Mouse (Mus musculus) heart, postnatal 0 days (tissue): ENCODE results near the gene Cyp3a41b. TPM values are rescaled to one million over a fixed set of nuclear protein-coding genes. Genes with fewer than 3 reads are reported as not detected.
"Not testable (repeated sequence)": the region's sequence is repeated elsewhere in the genome, so short reads cannot be mapped to it uniquely, and the experiment has no call there.

ENCODE experiments used
- ATAC-seq: fragments of 200-750 bp; cut with Nextera tagmentation; 2 replicates; pipeline ENCODE4 v1.8.0; 2017; ENCODE audit warnings: low read depth, moderate number of reproducible peaks, moderate library complexity; ENCODE audit not compliant: insufficient read depth
- DNase-seq: peaks from one replicate; pipeline ENCODE4 v3.0.0-alpha.2; 2016; ENCODE audit warnings: low spot score
- H3K27ac ChIP-seq: fragments of 300-500 bp; sonication (generic); 2 replicates; pipeline ENCODE4 v1.5.1; 2014; ENCODE audit warnings: low read depth, mild to moderate bottlenecking
- H3K27me3 ChIP-seq: fragments of 300-500 bp; sonication (generic); 2 replicates; pipeline ENCODE4 v1.6.1; 2014; ENCODE audit warnings: low read length, mixed read lengths; ENCODE audit not compliant: control insufficient read depth, insufficient read depth
- H3K36me3 ChIP-seq: fragments of 300-500 bp; sonication (generic); replicated peaks from 2 replicates; pipeline ENCODE4 v1.6.1; 2014; ENCODE audit warnings: low read length, mixed read lengths; ENCODE audit not compliant: control insufficient read depth, insufficient read depth
- H3K4me1 ChIP-seq: fragments of 300-500 bp; sonication (generic); 2 replicates; pipeline ENCODE4 v1.6.1; 2014; ENCODE audit warnings: antibody characterized with exemption; ENCODE audit not compliant: control insufficient read depth, insufficient read depth
- H3K4me2 ChIP-seq: fragments of 300-500 bp; sonication (generic); 2 replicates; pipeline ENCODE4 v1.6.1; 2014; ENCODE audit warnings: low read depth, mild to moderate bottlenecking, low read length, moderate library complexity
- H3K4me3 ChIP-seq: fragments of 300-500 bp; sonication (generic); 2 replicates; pipeline ENCODE4 v1.5.1; 2014; ENCODE audit warnings: low read depth, low read length
- H3K9ac ChIP-seq: fragments of 300-500 bp; sonication (generic); replicated peaks from 2 replicates; pipeline ENCODE4 v1.6.1; 2014; ENCODE audit warnings: low read depth, low read length, mixed read lengths
- H3K9me3 ChIP-seq: fragments of 300-500 bp; sonication (generic); replicated peaks from 2 replicates; pipeline ENCODE4 v1.6.1; 2016; ENCODE audit warnings: low read length; ENCODE audit not compliant: control insufficient read depth
- WGBS: fragments of 180-500 bp; shearing (Covaris S2); extraction: QIAGEN DNeasy Blood & Tissue Kit; methylation state at CpG from one replicate; pipeline ENCODE4 v1.1.7; 2014; 5-methylcytosine and 5-hydroxymethylcytosine counted together
- polyA plus RNA-seq: library from polyadenylated mRNA; unstranded; fragments of >200 nt; fragmentation: Nextera tagmentation; extraction: Ambion mirVana; gene quantifications from 2 replicates; pipeline ENCODE4 v1.2.1, GENCODE M21; 2015
- total RNA-seq: library from RNA; depleted of rRNA; stranded (reverse); fragments of >200 nt; gene quantifications from 2 replicates; pipeline ENCODE4 v1.2.3, GENCODE M21; 2014; ENCODE audit warnings: low replicate concordance; rRNA removed

The Cyp3a41b gene
- total RNA-seq (not detected in 2 replicates), polyA plus RNA-seq (not detected in 2 replicates)

- not testable (repeated sequence) for H3K4me1 ChIP-seq, H3K9me3 ChIP-seq
- 75% methylated on average over 1 of the region's 2 CpGs for WGBS
These were observed at the start of gene Cyp3a41b for GRCm38 (mm10) chr5:145584630-145585029. Cyp3a41b (minus strand) TSS chr5:145584730.

GRCm38 (mm10) chr5:145632286-145632685 is 47.8 kb upstream of the Cyp3a41b start:
- not testable (repeated sequence) for H3K4me2 ChIP-seq, H3K36me3 ChIP-seq, ATAC-seq, H3K9ac ChIP-seq, H3K27ac ChIP-seq, H3K4me1 ChIP-seq, DNase-seq, H3K4me3 ChIP-seq, H3K27me3 ChIP-seq
- peaks cover 47% of the 10 kb centered on the region; the same call in 1 of the 2 replicates for H3K9me3 ChIP-seq
- 77% methylated on average over 1 of the region's 1 CpGs for WGBS

More at GRCm38 (mm10) chr5:145584630-145585029, at the start of gene Cyp3a41b:
- H3K27ac ChIP-seq, H3K4me3 ChIP-seq, ATAC-seq, H3K36me3 ChIP-seq, H3K27me3 ChIP-seq, DNase-seq, H3K9ac ChIP-seq, H3K4me2 ChIP-seq: not testable (repeated sequence)

DNA sequence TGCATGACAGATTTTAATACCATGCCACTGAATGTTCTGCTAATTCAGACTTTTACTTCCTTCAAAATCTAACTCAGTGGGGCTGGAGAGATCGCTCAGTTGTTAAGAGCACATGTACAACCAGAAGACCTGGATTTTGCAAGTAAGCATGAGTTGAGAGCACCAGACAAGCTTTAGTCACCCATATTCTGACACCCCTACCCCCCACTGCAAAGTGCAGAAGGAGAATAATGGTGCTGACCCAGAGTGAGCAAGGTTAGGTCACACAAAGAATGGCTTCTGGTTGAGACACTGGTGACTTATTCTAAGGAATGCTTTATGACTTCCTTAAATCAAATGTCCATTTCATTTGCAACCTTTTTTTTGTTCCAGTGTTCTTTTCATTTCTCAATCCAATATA is 20.4 kb upstream of the Cyp3a41b start:
- 40% methylated on average over 1 of the region's 1 CpGs for WGBS
- H3K4me2 ChIP-seq, H3K9me3 ChIP-seq, ATAC-seq, H3K36me3 ChIP-seq, H3K4me1 ChIP-seq, H3K4me3 ChIP-seq, H3K27ac ChIP-seq, DNase-seq, H3K9ac ChIP-seq, H3K27me3 ChIP-seq: not testable (repeated sequence)

DNA sequence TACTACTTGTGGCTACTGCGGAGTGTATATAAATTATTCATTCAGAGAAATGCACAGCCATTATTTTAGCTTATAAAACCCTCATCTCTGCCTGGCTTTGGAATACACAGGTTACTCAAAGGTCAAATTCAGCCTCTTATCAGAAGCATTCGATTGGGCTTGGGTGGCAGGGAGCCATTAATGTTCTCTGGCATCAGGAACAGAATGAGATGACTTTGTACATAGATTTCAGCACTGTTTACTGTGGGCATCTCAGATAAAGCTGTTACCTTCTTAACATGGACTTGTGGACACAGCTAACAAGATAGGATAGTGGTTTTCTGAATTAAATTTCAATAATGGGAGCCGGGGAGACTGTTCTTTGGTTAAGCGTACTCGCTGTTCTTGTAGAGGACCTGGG is 13.3 kb upstream of the Cyp3a41b start:
- not testable (repeated sequence) for H3K4me2 ChIP-seq, H3K27ac ChIP-seq, H3K9me3 ChIP-seq, H3K27me3 ChIP-seq, H3K36me3 ChIP-seq, H3K4me3 ChIP-seq, H3K4me1 ChIP-seq, H3K9ac ChIP-seq, DNase-seq, ATAC-seq
- WGBS: 63% methylated on average over 5 of the region's 5 CpGs

DNA sequence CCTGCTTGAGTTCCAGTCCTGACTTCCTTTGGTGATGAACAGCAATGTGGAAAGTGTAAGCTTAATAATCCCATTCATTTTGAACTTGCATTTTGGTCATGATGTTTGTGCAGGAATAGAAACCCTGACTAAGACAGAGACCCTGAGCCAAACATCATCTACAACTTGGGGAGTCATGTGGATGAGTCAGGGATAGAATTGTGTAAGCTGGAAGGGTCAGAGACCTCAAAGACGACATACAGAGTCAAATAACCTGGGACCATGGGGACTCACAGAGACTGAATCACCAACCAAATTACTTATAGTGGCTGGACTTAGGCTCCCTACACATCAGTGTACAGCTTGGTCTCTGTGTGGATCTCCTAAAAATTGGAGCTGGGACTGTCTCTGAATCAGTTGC is 7.2 kb downstream of the Cyp3a41b start:
- H3K9me3 ChIP-seq, H3K36me3 ChIP-seq, H3K4me1 ChIP-seq, H3K4me3 ChIP-seq, ATAC-seq, H3K27ac ChIP-seq, H3K27me3 ChIP-seq, H3K9ac ChIP-seq, H3K4me2 ChIP-seq, DNase-seq: not testable (repeated sequence)
- 62% methylated on average over 1 of the region's 1 CpGs for WGBS

GRCm38 (mm10) chr5:145575660-145576059 is 8.9 kb downstream of the Cyp3a41b start:
- H3K9me3 ChIP-seq, DNase-seq, H3K4me1 ChIP-seq, H3K4me2 ChIP-seq, ATAC-seq, H3K27ac ChIP-seq, H3K36me3 ChIP-seq, H3K27me3 ChIP-seq, H3K4me3 ChIP-seq, H3K9ac ChIP-seq: not testable (repeated sequence)
- 59% methylated on average over 4 of the region's 4 CpGs for WGBS

- not testable (repeated sequence) for H3K36me3 ChIP-seq, H3K9ac ChIP-seq, H3K27me3 ChIP-seq, ATAC-seq, H3K4me1 ChIP-seq, H3K4me2 ChIP-seq, H3K4me3 ChIP-seq, H3K9me3 ChIP-seq, DNase-seq, H3K27ac ChIP-seq
- 57% methylated on average over 2 of the region's 2 CpGs for WGBS
These were observed 12.6 kb downstream of the Cyp3a41b start for GRCm38 (mm10) chr5:145571922-145572321.

Other genes starting within 250 kb of the Cyp3a41b start
- not detected in 2 replicates for gene Cyp3a57, start 239.5 kb downstream of the Cyp3a41b start, total RNA-seq
- not detected in 2 replicates for gene Cyp3a57, start 239.5 kb downstream of the Cyp3a41b start, polyA plus RNA-seq
- not detected in 2 replicates for gene Cyp3a16, start 115.0 kb downstream of the Cyp3a41b start, total RNA-seq
- not detected in 2 replicates for gene Cyp3a16, start 115.0 kb downstream of the Cyp3a41b start, polyA plus RNA-seq
- not detected in 2 replicates for gene Cyp3a41a, start 135.4 kb upstream of the Cyp3a41b start, total RNA-seq
- gene Cyp3a41a, start 135.4 kb upstream of the Cyp3a41b start, polyA plus RNA-seq: not detected in 2 replicates
- not detected in 2 replicates for gene Cyp3a44, start 221.1 kb upstream of the Cyp3a41b start, total RNA-seq
- gene Cyp3a44, start 221.1 kb upstream of the Cyp3a41b start, polyA plus RNA-seq: not detected in 2 replicates